Mouse (Mus musculus) stomach, embryonic 15.5 days (tissue): ENCODE measurements around the gene Kars. TPM values are rescaled to one million over a fixed set of nuclear protein-coding genes. Genes with fewer than 3 reads are reported as not detected.

Experiments
- ATAC-seq: fragments of 200-750 bp; cut with Nextera tagmentation; 2 replicates; pipeline ENCODE4 v1.8.0; 2017; ENCODE audit warnings: low read depth, moderate number of reproducible peaks, moderate TSS enrichment; ENCODE audit not compliant: insufficient read depth, low FRiP score
- H3K27ac ChIP-seq: fragments of 300-500 bp; sonication (generic); 2 replicates; pipeline ENCODE4 v1.5.1; 2015; ENCODE audit warnings: mild to moderate bottlenecking, inconsistent platforms
- H3K27me3 ChIP-seq: fragments of 300-500 bp; sonication (generic); replicated peaks from 2 replicates; pipeline ENCODE4 v1.6.1; 2015; ENCODE audit warnings: inconsistent platforms
- H3K36me3 ChIP-seq: fragments of 300-500 bp; sonication (generic); 2 replicates; pipeline ENCODE4 v1.6.1; 2015; ENCODE audit warnings: inconsistent platforms
- H3K4me1 ChIP-seq: fragments of 300-500 bp; sonication (generic); 2 replicates; pipeline ENCODE4 v1.6.1; 2015; ENCODE audit warnings: inconsistent platforms
- H3K4me2 ChIP-seq: fragments of 300-500 bp; sonication (generic); 2 replicates; pipeline ENCODE4 v1.6.1; 2015; ENCODE audit warnings: mild to moderate bottlenecking, inconsistent platforms
- H3K4me3 ChIP-seq: fragments of 300-500 bp; sonication (generic); replicated peaks from 2 replicates; pipeline ENCODE4 v1.5.1; 2015; ENCODE audit warnings: inconsistent platforms
- H3K9ac ChIP-seq: fragments of 300-500 bp; sonication (generic); 2 replicates; pipeline ENCODE4 v1.6.1; 2015; ENCODE audit warnings: inconsistent platforms
- H3K9me3 ChIP-seq: fragments of 300-500 bp; sonication (generic); 2 replicates; pipeline ENCODE4 v1.6.1; 2016; ENCODE audit warnings: inconsistent platforms
- WGBS: fragments of 180-500 bp; shearing (Covaris S2); methylation state at CpG from one replicate; pipeline ENCODE4 v1.1.7; 2015; 5-methylcytosine and 5-hydroxymethylcytosine counted together
- polyA plus RNA-seq: library from polyadenylated mRNA; unstranded; fragments of >200 nt; fragmentation: Nextera tagmentation; extraction: Ambion mirVana; gene quantifications from 2 replicates; pipeline ENCODE4 v1.2.1, GENCODE M21; 2015

Gene Kars
- polyA plus RNA-seq, 1 experiment from 2014 or later: 166 TPM

GRCm38 (mm10) chr8:112014936-112015335, 3.8 kb upstream of the Kars start, which contains the start of gene Gm6793:
TSS of gene Gm6793 (minus strand) at chr8:112015036.
- Histone ChIP-seq H3K27me3 (no peaks in the 10 kb centered on the region), H3K36me3 (peaks cover 22% of the 10 kb centered on the region)
- no peak for ATAC-seq

DNA sequence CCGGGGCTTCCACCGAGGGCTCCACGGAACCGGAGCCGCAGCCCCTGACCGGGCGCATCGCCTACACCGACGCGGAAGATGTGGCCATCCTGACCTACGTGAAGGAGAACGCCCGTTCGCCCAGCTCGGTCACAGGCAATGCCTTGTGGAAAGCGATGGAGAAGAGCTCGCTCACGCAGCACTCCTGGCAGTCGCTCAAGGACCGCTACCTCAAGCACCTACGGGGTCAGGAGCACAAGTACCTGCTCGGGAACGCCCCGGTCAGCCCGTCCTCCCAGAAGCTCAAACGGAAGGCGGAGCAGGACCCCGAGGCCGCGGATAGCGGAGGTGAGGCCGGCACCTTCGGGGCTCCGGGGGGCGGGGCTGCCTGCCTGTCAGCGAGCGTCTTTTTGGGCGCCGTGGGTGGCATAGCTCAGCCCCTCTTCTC, 706 bp upstream of the Kars start:
- under 1% methylated on average over 40 of the region's 40 CpGs for WGBS
- Histone ChIP-seq H3K4me3 (peak overlapping the region; percentile 84), H3K36me3 (peaks cover 8% of the 10 kb centered on the region; the same call in 1 of the 2 replicates), H3K27me3 (no peaks in the 10 kb centered on the region), H3K9ac (peak overlapping the region; percentile 74), H3K4me2 (peak overlapping the region; percentile 85), H3K9me3 (no peaks in the 10 kb centered on the region), H3K27ac (peak overlapping the region; percentile 85), H3K4me1 (peaks cover 10% of the 10 kb centered on the region; the same call in 1 of the 2 replicates)
- peak; percentile 54 for ATAC-seq

More at GRCm38 (mm10) chr8:112014936-112015335, 3.8 kb upstream of the Kars start, which contains the start of gene Gm6793:
- Histone ChIP-seq H3K4me3 (no peak within 1 kb of the TSS), H3K4me1 (peaks cover 10% of the 10 kb centered on the region; the same call in 1 of the 2 replicates), H3K9me3 (no peaks in the 10 kb centered on the region), H3K27ac (no peak within 1 kb of the TSS), H3K9ac (no peak within 1 kb of the TSS), H3K4me2 (no peak within 1 kb of the TSS)
- WGBS: 95% methylated on average over 11 of the region's 11 CpGs

GRCm38 (mm10) chr8:112009558-112009957, 1.6 kb downstream of the Kars start:
- Histone ChIP-seq H3K9me3 (no peaks in the 10 kb centered on the region), H3K4me2 (peak overlapping the region; percentile 68; the same call in 1 of the 2 replicates), H3K4me1 (peaks cover 10% of the 10 kb centered on the region; the same call in 1 of the 2 replicates), H3K4me3 (no peak overlapping the region), H3K36me3 (peaks cover 12% of the 10 kb centered on the region; the same call in 1 of the 2 replicates), H3K9ac (no peak overlapping the region), H3K27me3 (no peaks in the 10 kb centered on the region), H3K27ac (no peak overlapping the region)
- 91% methylated on average over 7 of the region's 7 CpGs for WGBS
- ATAC-seq: no peak

- no peak overlapping the region for H3K27ac ChIP-seq
- no peak overlapping the region for H3K4me3 ChIP-seq
- no peak overlapping the region for H3K4me2 ChIP-seq
- ATAC-seq: no peak
- 89% methylated on average over 2 of the region's 2 CpGs for WGBS
- no peaks in the 10 kb centered on the region for H3K27me3 ChIP-seq
- no peaks in the 10 kb centered on the region for H3K9me3 ChIP-seq
- peaks cover 4% of the 10 kb centered on the region; the same call in 1 of the 2 replicates for H3K4me1 ChIP-seq
- peaks cover 21% of the 10 kb centered on the region for H3K36me3 ChIP-seq
- no peak overlapping the region for H3K9ac ChIP-seq
These were observed 3.5 kb downstream of the Kars start for GRCm38 (mm10) chr8:112007669-112008068.

DNA sequence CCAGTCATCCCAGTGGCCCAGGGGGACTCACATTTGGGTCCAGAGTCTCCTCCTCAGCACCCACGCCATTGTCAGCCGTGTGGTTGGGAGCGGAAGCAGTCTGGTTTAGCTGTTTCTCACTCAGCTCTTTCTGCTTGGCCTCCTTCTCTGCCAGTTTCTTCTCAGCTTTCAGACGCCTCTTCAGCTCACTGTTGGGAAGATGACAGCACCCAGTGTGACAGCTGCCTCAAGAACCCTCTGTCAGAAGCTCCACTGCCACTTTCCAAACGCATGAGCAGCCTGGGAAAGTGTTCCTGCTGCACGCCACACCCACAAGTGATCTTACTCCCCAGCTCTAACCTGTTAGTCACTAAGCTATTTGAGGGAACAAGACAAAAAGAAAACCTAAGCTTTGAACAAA, 5.5 kb downstream of the Kars start:
- Histone ChIP-seq H3K27me3 (no peaks in the 10 kb centered on the region), H3K9ac (no peak overlapping the region), H3K27ac (no peak overlapping the region), H3K36me3 (peaks cover 42% of the 10 kb centered on the region), H3K4me1 (no peaks in the 10 kb centered on the region), H3K4me3 (no peak overlapping the region), H3K4me2 (no peak overlapping the region), H3K9me3 (no peaks in the 10 kb centered on the region)
- 88% methylated on average over 6 of the region's 6 CpGs for WGBS
- no peak for ATAC-seq

- H3K27ac ChIP-seq: no peak overlapping the region
- H3K36me3 ChIP-seq: peaks cover 50% of the 10 kb centered on the region
- no peak for ATAC-seq
- H3K9ac ChIP-seq: no peak overlapping the region
- H3K27me3 ChIP-seq: no peaks in the 10 kb centered on the region
- H3K4me2 ChIP-seq: no peak overlapping the region
- H3K9me3 ChIP-seq: no peaks in the 10 kb centered on the region
- H3K4me1 ChIP-seq: no peaks in the 10 kb centered on the region
- no peak overlapping the region for H3K4me3 ChIP-seq
These were observed 6.4 kb downstream of the Kars start for GRCm38 (mm10) chr8:112004754-112005153.

DNA sequence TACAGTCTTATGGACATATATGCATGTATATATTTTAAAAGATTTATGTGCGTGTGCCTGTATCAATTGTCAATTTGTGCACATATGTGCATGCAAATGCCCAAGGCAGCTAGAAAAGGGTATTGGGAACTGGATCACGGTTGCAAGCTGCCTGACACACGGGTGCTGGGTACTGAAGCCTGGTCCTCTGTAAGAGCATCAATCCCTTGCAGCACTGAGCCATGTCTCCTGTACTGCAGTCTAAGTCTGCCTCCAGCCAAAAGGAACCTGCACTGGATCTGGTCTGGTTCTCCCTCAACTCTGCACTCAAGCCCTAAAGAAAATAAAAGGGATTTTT, 18.5 kb downstream of the Kars start:
- Histone ChIP-seq H3K4me2 (peak overlapping the region; percentile 71; the same call in 1 of the 2 replicates), H3K4me1 (peaks cover 4% of the 10 kb centered on the region), H3K36me3 (peaks cover 38% of the 10 kb centered on the region), H3K27ac (no peak overlapping the region), H3K4me3 (no peak overlapping the region; the same call in 1 of the 2 replicates), H3K9me3 (no peaks in the 10 kb centered on the region), H3K9ac (no peak overlapping the region), H3K27me3 (no peaks in the 10 kb centered on the region)
- ATAC-seq: no peak
- WGBS: 80% methylated on average over 3 of the region's 3 CpGs

- peak within 1 kb of the TSS; percentile 89 for H3K4me3 ChIP-seq
- H3K36me3 ChIP-seq: peaks cover 36% of the 10 kb centered on the region
- 3% methylated on average over 33 of the region's 33 CpGs for WGBS
- H3K9ac ChIP-seq: peak within 1 kb of the TSS; percentile 76
- H3K27me3 ChIP-seq: no peaks in the 10 kb centered on the region
- no peak within 1 kb of the TSS for H3K27ac ChIP-seq
- H3K4me1 ChIP-seq: peaks cover 4% of the 10 kb centered on the region
- ATAC-seq: peak; percentile 90
- H3K4me2 ChIP-seq: peak within 1 kb of the TSS; percentile 71
- no peaks in the 10 kb centered on the region for H3K9me3 ChIP-seq
These were observed 19.0 kb downstream of the Kars start, which contains the start of gene Adat1 for GRCm38 (mm10) chr8:111992013-111992702. TSS of gene Adat1 (minus strand) at chr8:111992302.

- 52% methylated on average over 8 of the region's 8 CpGs for WGBS
- H3K4me2 ChIP-seq: peak overlapping the region; percentile 71
- no peak for ATAC-seq
- H3K4me3 ChIP-seq: peak overlapping the region; percentile 89
- no peaks in the 10 kb centered on the region for H3K9me3 ChIP-seq
- H3K27ac ChIP-seq: no peak overlapping the region
- H3K27me3 ChIP-seq: no peaks in the 10 kb centered on the region
- peaks cover 35% of the 10 kb centered on the region for H3K36me3 ChIP-seq
- peak overlapping the region; percentile 76; the same call in 1 of the 2 replicates for H3K9ac ChIP-seq
- peaks cover 4% of the 10 kb centered on the region for H3K4me1 ChIP-seq
These were observed 19.8 kb downstream of the Kars start for GRCm38 (mm10) chr8:111991278-111991677.

DNA sequence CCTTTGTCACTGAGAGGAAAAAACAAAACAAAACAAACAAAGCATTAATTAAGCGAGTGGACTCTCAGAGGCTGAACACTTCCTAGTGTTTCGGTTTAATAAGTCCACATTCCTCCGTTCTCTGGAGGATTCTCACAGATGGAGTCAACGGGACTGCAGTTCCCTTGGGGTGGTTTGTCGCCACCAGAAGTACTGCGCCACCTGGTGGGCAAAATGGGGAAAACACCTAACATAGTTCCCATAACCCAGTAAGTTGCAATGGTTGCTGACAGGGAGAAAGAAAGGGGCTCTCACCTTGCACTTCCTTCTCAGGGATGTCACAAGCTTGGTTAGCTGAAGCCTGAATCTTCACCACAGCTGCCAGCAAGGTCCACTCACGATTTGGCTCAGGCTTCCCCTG, 21.2 kb downstream of the Kars start:
- Histone ChIP-seq H3K27me3 (no peaks in the 10 kb centered on the region), H3K9ac (no peak overlapping the region), H3K9me3 (no peaks in the 10 kb centered on the region), H3K27ac (no peak overlapping the region), H3K4me1 (peaks cover 4% of the 10 kb centered on the region), H3K4me2 (no peak overlapping the region), H3K4me3 (no peak overlapping the region), H3K36me3 (peaks cover 39% of the 10 kb centered on the region)
- ATAC-seq: no peak; the same call in 1 of the 2 replicates
- 12% methylated on average over 7 of the region's 7 CpGs for WGBS

GRCm38 (mm10) chr8:111984511-111984910, 26.6 kb downstream of the Kars start:
- no peaks in the 10 kb centered on the region for H3K9me3 ChIP-seq
- no peak overlapping the region for H3K9ac ChIP-seq
- no peaks in the 10 kb centered on the region for H3K27me3 ChIP-seq
- H3K4me3 ChIP-seq: no peak overlapping the region
- no peak for ATAC-seq
- WGBS: 76% methylated on average over 10 of the region's 10 CpGs
- H3K4me1 ChIP-seq: no peaks in the 10 kb centered on the region
- no peak overlapping the region for H3K27ac ChIP-seq
- H3K36me3 ChIP-seq: peaks cover 24% of the 10 kb centered on the region
- H3K4me2 ChIP-seq: no peak overlapping the region

GRCm38 (mm10) chr8:111982116-111982515, 29.0 kb downstream of the Kars start:
- Histone ChIP-seq H3K4me1 (no peaks in the 10 kb centered on the region), H3K9ac (no peak overlapping the region), H3K27ac (no peak overlapping the region), H3K27me3 (no peaks in the 10 kb centered on the region), H3K9me3 (no peaks in the 10 kb centered on the region), H3K4me2 (no peak overlapping the region), H3K36me3 (peaks cover 10% of the 10 kb centered on the region), H3K4me3 (no peak overlapping the region)
- no peak for ATAC-seq
- 68% methylated on average over 7 of the region's 7 CpGs for WGBS
